Mouse (Mus musculus): ENCODE data around the gene Igfbp7.

Gene Igfbp7

DNA sequence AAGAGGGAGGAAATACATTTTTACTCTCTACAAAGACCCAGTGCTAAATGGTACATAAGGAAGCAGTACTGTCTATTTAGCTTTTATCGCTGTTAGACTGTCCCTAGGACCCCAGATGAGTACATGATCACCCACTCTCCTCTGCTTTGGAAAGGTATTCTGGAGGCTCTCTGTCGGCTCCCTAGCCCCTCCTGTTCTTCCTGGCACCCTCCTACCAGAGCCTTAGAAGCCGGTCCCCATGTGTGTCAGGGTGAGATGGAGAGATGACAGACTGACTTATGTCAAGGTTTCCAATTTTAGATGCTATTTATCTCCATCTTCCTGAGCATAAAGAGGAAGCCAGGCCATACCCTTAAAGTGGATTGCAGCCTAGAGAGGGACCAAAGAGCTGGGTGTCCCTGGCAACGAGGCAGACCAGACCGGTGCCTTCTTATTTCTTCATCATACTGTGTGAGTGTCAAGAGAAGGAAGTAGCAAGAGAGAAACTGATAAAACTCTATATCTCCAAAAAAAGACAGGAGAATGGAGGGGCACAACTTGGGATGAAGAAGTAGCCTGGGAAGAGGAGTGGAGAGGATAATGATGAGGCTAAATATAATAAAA is 2.3 kb downstream of the Igfbp7 start:
- DNase-seq (ENCODE audit: low read depth): no peak

- DNase-seq (ENCODE audit: low read depth): no peak
Observed at GRCm38 (mm10) chr5:77404941-77405340, 2.9 kb downstream of the Igfbp7 start.

DNA sequence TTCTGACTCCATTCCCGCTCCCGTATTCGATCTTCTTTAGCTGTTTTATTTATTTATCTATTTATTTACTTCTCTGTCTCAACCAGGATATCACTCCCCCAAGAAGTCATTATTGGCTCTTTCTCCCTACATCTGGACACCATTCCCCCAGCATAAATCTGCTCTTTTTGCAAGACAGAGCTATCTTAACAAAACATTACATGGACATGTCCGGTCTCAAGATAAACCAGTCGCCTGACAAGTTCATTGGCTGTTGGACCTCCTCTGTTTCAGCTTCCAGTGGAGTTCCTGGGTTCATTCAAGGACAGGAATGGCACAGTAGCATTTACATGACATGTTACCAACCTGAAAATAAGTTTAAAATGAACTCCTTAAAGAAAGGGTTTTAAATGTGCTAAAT is 4.9 kb downstream of the Igfbp7 start:
- no peak for DNase-seq (ENCODE audit: low read depth)

DNA sequence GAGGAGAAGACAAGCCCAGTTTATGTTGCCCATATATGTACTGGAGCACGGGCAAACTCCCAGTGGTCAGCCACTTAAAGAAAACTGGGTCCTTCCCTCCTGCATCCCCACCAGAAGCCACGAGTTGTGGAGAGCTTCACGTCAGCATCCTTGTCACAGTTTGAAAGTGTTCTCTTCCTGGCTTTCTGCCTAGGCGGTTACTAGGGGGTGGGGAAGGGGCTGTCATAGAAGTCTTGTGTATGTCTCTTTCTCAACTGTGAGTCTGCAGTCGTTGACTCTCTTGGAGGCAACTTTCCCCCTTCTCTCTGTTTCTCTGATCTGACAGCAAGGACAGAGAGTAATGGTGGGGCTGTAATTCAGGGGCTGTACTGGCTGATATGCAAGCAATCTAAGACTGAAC is 5.7 kb downstream of the Igfbp7 start:
- DNase-seq (ENCODE audit: low read depth): no peak

- DNase-seq (ENCODE audit: low read depth): no peak
Observed at GRCm38 (mm10) chr5:77400823-77401222, 7.0 kb downstream of the Igfbp7 start.

DNA sequence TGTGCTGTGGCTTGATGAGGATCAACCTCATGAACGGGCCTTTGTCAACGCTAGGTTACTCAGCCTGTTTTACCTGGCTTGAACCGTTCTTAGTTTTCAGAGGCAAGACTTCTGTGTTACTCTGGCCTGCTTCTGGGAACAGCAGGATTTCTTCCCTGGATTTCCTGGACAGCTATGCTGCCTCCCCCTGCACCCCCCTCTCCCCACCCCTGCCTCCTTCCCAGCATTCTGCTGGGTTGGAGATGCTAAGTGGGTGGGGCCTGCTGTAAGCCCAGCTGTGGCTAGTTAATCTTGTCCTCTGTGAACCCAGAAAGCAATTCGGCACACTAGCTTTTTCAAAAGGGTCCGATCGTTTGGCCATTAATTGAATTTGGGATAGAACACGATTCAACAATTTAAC is 7.7 kb downstream of the Igfbp7 start:
- no peak for DNase-seq (ENCODE audit: low read depth)

- DNase-seq (ENCODE audit: low read depth): no peak
Observed at GRCm38 (mm10) chr5:77399076-77399475, 8.8 kb downstream of the Igfbp7 start.

DNA sequence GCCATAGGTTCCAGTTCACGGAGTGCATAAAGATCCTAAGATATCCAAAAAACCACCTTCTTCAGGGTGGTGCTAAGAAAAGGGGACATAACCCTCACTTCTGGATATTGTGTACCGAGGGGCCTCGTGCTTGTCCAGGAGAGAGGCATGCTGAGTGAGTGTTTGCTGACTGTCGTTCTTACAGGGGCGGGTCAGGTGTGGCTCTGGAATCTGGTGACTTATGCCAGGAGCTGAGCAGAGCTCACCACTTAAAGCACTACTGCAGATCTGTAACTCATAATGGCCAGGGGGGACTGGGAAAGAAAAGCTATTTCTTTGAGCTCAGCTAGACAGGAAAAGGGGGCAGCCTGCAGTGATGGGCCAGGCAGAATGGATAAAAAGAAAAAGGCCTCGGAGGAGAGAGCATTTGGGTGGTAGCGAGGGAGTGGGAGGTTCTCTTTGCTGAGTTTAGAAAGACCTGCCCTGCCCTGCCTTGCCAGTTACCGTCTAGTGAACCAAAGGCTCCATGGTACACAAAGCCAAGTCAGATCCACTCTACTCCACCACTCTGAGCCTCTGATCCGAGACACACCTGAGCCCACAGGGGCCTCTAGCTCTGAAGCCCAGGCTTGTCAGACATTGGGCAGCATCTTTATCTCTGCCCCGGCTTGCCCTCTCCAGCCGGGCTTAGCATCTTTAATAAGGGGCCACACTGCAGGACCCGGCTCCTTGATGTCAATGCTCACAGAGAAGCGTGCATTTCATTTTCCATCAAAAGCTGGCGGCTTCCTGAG is 9.4 kb downstream of the Igfbp7 start:
- DNase-seq (ENCODE audit: low read depth): no peak

- DNase-seq (ENCODE audit: low read depth): no peak
Observed at GRCm38 (mm10) chr5:77393990-77394618, 13.7 kb downstream of the Igfbp7 start.

- DNase-seq (ENCODE audit: low read depth): no peak
Observed at GRCm38 (mm10) chr5:77393094-77393619, 14.7 kb downstream of the Igfbp7 start.

DNA sequence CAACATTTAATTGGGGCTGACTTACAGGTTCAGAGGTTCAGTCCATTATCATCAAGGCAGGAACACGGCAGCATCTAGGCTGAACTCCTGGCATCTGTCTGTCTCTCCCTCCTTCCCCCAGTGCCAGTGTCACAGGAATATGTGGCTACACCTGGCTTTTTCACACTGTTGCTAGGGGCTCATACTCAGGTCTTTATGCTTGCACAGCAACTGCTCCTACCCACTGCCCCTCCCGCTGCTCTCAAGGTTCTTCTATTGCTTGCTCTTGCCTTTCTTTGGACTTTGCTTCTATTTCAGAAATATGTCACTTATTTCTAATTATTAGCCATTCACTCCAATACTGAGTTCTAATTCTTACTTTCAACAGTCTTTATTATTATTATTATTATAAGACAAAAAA is 17.6 kb downstream of the Igfbp7 start:
- DNase-seq (ENCODE audit: low read depth): no peak

DNA sequence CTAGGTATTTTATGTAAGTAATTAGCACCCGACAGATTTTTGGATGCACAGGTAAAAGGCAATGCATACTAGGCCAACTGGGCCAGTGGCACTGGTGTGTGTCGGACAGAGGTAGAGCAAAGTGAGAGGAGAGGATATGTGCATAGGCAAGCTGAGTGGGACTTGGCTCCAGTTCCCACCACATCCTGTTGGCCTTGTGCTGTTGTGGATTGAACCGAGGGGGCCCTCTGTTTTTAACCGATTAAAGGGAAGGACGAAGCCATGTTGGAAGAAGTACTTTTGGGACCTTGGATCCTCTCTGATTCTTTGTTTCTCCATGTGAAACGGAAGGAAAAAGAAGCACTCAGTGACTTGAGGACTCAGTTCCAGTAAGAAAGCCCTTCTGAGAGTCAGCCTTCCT is 19.5 kb downstream of the Igfbp7 start:
- no peak for DNase-seq (ENCODE audit: low read depth)

DNA sequence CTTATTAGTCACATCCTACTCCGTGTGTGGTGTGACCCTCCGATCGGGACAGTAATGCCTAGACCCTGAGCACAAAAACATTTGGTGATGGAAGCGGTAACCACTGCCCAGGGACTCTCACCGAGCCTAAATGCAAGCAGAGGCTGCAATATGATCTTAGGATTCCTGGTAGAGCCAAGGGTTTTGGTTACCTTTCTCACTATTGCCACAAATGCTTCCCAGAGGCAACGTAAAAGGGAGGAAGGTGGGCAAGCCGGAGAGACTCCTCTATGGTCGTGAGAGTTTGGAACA is 20.5 kb downstream of the Igfbp7 start:
- no peak for DNase-seq (ENCODE audit: low read depth)

GRCm38 (mm10) chr5:77386596-77387413 is 21.0 kb downstream of the Igfbp7 start:
- no peak for DNase-seq (ENCODE audit: low read depth)

DNA sequence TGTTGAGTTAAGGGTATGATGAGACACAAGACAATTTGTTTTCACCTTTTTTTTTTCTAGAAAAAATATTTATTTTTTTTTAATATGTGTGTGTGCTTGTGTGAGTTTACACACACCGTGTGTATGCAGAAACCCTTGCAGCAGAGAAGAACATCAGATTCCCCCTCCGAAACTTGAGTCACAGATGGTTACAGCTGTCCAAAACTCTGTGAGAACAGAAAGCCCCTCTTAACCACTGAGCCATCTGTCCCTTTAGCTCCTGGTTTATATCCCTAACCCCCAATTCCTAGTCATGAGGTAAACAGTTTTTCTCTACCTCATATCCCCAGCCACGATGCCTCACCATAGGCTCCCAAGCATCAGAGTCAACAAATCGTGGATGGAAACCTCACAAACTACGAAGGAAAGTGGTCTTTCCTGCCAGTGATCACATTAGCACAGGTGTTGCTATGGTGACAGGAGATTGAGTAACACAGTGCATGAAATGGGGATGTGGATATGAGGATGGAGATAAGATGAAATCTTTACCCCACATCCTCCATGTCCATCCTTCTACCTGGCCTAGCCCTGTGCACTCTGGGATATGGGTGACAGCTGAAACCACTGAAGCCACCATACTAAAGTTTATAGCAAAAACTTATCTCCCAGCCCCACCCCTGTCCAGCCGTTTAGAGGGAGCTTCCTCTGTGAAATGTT is 21.8 kb downstream of the Igfbp7 start:
- no peak for DNase-seq (ENCODE audit: low read depth)

GRCm38 (mm10) chr5:77385221-77385620 is 22.6 kb downstream of the Igfbp7 start:
- DNase-seq (ENCODE audit: low read depth): no peak

- DNase-seq (ENCODE audit: low read depth): no peak
Observed at GRCm38 (mm10) chr5:77384724-77385123, 23.1 kb downstream of the Igfbp7 start.

DNA sequence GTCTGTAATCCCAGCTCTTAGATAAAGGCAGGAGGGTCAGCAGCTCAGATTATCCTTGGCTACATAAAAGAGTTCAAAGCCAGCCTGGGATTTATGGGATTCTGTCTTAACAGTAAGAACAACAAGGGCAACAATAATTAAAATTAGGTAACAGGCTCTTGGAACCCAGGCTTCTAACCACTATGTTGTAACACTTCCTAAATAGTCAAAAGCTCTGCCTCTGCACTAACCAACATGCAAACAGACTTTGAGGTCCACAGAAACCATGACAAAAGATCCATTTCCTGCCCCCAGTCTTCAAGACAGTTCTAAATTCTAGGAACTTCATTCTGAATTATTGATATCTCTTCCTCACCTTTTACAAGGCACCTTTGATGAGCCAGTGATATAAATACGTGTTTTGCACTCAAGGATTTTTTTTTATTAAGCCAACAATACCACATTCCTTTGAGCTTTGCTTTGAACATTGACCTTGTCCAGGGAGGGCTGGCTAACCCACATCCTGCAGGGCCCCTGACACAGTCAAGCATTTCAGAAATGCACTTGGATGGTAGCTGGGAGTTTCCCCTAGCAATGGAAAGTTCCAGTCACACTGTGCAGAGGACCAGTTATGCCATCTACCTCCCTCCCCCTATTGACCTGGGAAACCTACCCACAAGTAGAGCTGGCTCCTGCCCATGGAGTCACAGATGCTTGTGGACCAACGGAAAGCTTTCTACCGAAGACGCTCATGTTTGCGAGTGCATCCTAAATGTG is 23.9 kb downstream of the Igfbp7 start:
- DNase-seq (ENCODE audit: low read depth): no peak

- no peak for DNase-seq (ENCODE audit: low read depth)
Observed at GRCm38 (mm10) chr5:77381686-77382085, 26.2 kb downstream of the Igfbp7 start.

DNA sequence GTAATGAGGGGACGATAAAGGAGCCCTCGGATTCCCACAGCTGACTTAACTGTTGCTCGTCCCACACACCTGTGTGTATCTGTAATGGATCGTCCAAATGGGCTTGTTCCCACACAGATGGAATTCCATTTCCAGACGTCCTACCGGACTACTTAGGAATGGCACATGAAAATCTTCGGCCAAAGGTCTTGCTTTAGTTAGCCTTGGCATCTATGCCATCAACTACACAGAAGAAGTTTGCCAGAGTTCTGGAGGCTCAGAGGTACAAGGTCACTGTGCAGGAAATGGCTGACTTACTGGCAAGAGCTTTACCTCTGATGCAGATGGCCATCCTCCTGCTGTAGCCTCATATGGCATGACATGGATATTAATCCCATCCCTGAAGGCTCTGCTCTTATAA is 26.6 kb downstream of the Igfbp7 start:
- DNase-seq (ENCODE audit: low read depth): no peak

- DNase-seq (ENCODE audit: low read depth): no peak
Observed at GRCm38 (mm10) chr5:77380321-77380901, 27.4 kb downstream of the Igfbp7 start.

Measured in naive thymus-derived CD4-positive, alpha-beta T cell, adult 2 months (primary cell).